Mouse (Mus musculus): Measurements from ENCODE around the gene Rab14. TPM values are rescaled to one million over a fixed set of nuclear protein-coding genes. Genes with fewer than 3 reads are reported as not detected.

Rab14 gene
- total and polyA plus RNA-seq, 2 experiments from 2014 or later, result 65.2 to 495 TPM

DNA sequence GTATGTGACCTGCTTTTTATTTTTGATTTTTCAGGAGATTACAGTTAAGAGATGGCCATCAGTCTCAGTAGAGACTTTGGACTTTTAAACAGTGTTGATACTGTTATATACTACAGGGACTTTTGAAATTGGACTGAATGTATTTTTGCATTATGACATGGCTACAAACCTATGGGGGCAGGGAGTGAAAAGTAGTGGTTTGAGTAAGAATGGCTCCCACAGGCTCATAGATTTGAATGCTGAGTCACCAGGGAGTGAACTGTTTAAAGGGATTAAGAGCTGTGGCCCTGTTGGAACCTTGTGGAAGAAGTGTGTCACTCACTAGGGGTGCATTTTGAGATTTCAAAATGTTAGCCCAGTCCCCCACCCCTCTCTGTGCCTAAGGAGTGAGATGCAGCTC lies 2.8 kb upstream of the Rab14 start:
- DNase-seq (ENCODE audit: low spot score), result no peak
- H3K27ac ChIP-seq, result no peak overlapping the region
- H3K4me3 ChIP-seq (ENCODE audit: low read length), result no peak overlapping the region
- no peaks in the 10 kb centered on the region for H3K36me3 ChIP-seq (ENCODE audit: insufficient read depth, low read length)
- no peaks in the 10 kb centered on the region for H3K9me3 ChIP-seq (ENCODE audit: low read length)
- no peak overlapping the region for H3K4me2 ChIP-seq (ENCODE audit: low read depth, low read length)
- H3K27me3 ChIP-seq (ENCODE audit: insufficient read depth, low read length), result no peaks in the 10 kb centered on the region
- TF ChIP-seq CTCF (IDR thresholded peaks at IDR 0.05; ENCODE audit: low read depth), result no peak
- no peak for ATAC-seq
- H3K4me1 ChIP-seq (ENCODE audit: insufficient read depth, low read length), result peaks cover 9% of the 10 kb centered on the region
- no peak overlapping the region for H3K9ac ChIP-seq (replicated peaks; ENCODE audit: low read length)

DNA sequence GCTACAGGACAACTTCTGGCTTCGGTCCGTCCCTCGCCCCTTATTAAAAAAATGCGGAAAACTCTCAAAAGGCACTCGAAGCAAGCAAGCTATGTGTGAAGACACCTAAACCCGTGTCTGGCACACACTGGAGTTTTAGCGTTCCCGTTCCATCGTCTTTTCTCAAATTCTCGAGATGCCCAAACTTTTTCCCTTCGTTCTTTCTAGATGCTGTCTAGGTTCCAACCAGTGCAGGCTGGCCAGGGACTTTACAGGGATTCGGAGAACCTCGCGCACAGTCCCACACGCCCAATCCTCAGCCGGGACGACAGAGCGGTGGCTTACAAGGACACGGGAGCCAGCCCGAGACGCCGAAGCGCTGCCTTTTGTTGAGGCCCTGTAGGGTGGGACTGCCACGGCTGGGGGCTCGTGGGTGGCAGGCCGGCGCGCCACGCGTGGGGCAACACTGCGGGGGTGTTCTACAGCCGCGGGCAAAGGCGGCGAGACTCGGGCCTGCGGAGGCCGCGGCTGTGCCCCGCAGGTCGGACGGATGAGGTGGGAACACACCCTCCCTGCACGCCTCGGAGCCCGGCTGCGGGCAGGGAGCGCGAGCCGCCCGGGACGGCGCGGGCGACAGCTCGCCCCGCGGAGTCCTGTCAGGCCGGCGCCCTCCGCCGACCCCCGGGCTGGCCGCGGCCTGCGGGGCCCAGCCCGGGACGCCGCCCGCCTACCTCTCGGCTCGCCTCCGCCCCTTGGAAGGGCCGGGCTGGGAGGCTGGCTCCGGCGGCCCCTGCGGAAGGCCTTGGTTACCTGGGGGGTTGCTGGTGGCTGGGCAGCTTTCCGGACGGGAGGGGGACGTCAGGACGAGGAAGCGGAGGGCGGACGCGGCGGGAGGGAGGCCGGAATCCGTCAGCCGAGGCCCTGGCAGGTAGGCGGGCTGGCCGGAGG lies 686 bp downstream of the Rab14 start:
- Histone ChIP-seq H3K4me2 (ENCODE audit: low read depth, low read length) (peak overlapping the region; percentile 89), H3K4me3 (ENCODE audit: low read length) (peak overlapping the region; percentile 100), H3K36me3 (ENCODE audit: insufficient read depth, low read length) (no peaks in the 10 kb centered on the region), H3K9ac (replicated peaks; ENCODE audit: low read length) (peak overlapping the region; percentile 100), H3K9me3 (ENCODE audit: low read length) (no peaks in the 10 kb centered on the region), H3K4me1 (ENCODE audit: insufficient read depth, low read length) (peaks cover 14% of the 10 kb centered on the region), H3K27me3 (ENCODE audit: insufficient read depth, low read length) (no peaks in the 10 kb centered on the region), H3K27ac (peak overlapping the region; percentile 99)
- ATAC-seq (peak; percentile 79), DNase-seq (ENCODE audit: low spot score) (peak; percentile 39)
- under 1% methylated on average over 71 of the region's 90 CpGs for WGBS
- no peak for TF ChIP-seq CTCF (IDR thresholded peaks at IDR 0.05; ENCODE audit: low read depth)

DNA sequence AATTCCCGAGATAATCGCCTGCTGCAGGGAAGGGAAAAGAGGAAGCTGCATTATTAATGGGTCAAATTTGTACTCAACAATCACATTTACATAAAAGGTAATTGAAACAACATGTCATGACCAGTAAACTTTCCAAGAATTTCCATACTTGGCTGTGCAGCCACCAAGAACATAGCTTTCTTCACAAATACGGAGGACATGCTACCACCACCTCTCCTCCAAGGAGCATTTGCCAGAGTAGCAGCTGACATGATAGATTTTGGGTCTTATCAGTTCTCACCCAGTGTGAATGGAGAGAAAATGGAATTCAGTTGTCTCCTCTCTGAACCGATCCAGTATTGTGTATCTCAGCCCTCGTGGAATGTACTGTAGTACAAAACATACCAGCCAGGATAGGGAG lies 1.4 kb downstream of the Rab14 start:
- Histone ChIP-seq H3K36me3 (ENCODE audit: insufficient read depth, low read length) (no peaks in the 10 kb centered on the region), H3K9ac (replicated peaks; ENCODE audit: low read length) (peak overlapping the region; percentile 100), H3K4me2 (ENCODE audit: low read depth, low read length) (peak overlapping the region; percentile 89), H3K27ac (peak overlapping the region; percentile 99; the same call in 1 of the 2 replicates), H3K27me3 (ENCODE audit: insufficient read depth, low read length) (no peaks in the 10 kb centered on the region), H3K9me3 (ENCODE audit: low read length) (no peaks in the 10 kb centered on the region), H3K4me1 (ENCODE audit: insufficient read depth, low read length) (peaks cover 14% of the 10 kb centered on the region), H3K4me3 (ENCODE audit: low read length) (peak overlapping the region; percentile 100)
- WGBS, result 12% methylated on average over 5 of the region's 5 CpGs
- no peak for TF ChIP-seq CTCF (IDR thresholded peaks at IDR 0.05; ENCODE audit: low read depth)
- DNase-seq (ENCODE audit: low spot score), result no peak
- ATAC-seq, result no peak

DNA sequence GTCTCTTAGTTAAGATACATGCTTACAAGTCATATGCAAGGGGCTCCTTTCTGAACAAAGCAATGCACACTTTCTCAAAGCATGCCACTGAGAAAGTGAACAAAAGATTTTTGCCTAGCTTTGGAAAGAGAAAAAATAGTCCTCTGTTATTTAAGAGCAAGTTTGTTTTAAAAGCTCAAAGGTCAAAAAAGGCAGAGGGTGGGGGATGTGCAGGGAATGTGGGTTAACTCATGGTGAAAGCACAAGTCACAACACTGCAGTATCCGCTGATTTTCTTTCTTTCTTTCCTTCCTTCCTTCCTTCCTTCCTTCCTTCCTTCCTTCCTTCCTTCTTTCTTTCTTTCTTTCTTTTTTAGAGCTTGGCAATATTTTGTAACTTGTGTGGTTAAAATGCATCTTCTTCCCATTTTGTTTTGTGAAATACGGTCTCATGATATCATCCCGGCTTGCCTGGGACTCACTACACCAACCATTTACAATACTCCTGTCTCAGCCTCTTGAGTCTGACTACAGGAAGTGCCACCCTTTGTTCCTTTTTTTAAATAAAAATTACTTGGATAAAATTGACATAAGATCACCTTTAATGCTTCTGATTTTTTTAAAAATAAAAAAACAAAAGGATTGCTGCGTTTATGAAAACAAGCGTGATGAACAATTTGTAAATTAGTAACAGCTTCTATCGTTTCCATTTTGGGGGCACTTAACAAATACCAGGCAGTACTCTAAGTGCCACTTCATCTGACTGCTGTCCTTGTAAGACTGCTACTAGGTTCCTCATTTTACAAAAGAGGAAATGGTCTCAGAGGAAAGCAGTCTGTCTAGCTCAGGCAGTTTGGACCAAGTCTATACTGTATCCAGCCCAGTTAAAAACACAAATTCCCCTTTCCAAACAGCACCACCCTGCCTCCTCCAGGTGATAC lies 5.0 kb downstream of the Rab14 start:
- Histone ChIP-seq H3K4me1 (ENCODE audit: insufficient read depth, low read length) (peaks cover 14% of the 10 kb centered on the region), H3K27ac (no peak overlapping the region), H3K9me3 (ENCODE audit: low read length) (no peaks in the 10 kb centered on the region), H3K9ac (replicated peaks; ENCODE audit: low read length) (no peak overlapping the region), H3K4me2 (ENCODE audit: low read depth, low read length) (no peak overlapping the region), H3K27me3 (ENCODE audit: insufficient read depth, low read length) (no peaks in the 10 kb centered on the region), H3K4me3 (ENCODE audit: low read length) (no peak overlapping the region), H3K36me3 (ENCODE audit: insufficient read depth, low read length) (no peaks in the 10 kb centered on the region)
- ATAC-seq (no peak), DNase-seq (ENCODE audit: low spot score) (no peak)
- TF ChIP-seq CTCF (IDR thresholded peaks at IDR 0.05; ENCODE audit: low read depth), result no peak
- WGBS, result 85% methylated on average over 6 of the region's 6 CpGs

DNA sequence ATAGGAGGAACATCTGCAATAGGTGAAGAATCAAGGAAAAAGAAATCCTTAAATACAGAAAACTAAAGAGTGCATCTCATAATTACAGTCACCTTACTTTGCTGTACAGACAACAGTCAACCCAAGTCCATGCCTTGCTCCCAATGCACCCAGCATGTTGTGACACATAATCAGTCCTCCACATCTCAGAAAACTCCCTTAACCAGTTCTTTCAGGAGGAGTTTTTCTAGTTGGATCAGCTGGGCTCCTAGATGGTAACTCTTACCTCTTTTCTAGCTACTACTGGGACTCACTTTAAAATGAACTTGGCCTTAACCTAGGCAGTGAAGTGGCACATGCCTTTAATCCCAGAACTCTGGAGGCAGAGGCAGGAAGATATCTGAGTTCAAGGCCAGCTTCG lies 6.9 kb downstream of the Rab14 start:
- no peak for ATAC-seq
- no peak overlapping the region for H3K27ac ChIP-seq
- 87% methylated on average over 1 of the region's 1 CpGs for WGBS
- no peaks in the 10 kb centered on the region for H3K27me3 ChIP-seq (ENCODE audit: insufficient read depth, low read length)
- H3K9ac ChIP-seq (replicated peaks; ENCODE audit: low read length), result no peak overlapping the region
- H3K9me3 ChIP-seq (ENCODE audit: low read length), result no peaks in the 10 kb centered on the region
- H3K4me1 ChIP-seq (ENCODE audit: insufficient read depth, low read length), result peaks cover 5% of the 10 kb centered on the region
- H3K36me3 ChIP-seq (ENCODE audit: insufficient read depth, low read length), result peaks cover 7% of the 10 kb centered on the region; the same call in 1 of the 2 replicates
- H3K4me2 ChIP-seq (ENCODE audit: low read depth, low read length), result no peak overlapping the region
- TF ChIP-seq CTCF (IDR thresholded peaks at IDR 0.05; ENCODE audit: low read depth), result no peak
- H3K4me3 ChIP-seq (ENCODE audit: low read length), result no peak overlapping the region
- no peak for DNase-seq (ENCODE audit: low spot score)

DNA sequence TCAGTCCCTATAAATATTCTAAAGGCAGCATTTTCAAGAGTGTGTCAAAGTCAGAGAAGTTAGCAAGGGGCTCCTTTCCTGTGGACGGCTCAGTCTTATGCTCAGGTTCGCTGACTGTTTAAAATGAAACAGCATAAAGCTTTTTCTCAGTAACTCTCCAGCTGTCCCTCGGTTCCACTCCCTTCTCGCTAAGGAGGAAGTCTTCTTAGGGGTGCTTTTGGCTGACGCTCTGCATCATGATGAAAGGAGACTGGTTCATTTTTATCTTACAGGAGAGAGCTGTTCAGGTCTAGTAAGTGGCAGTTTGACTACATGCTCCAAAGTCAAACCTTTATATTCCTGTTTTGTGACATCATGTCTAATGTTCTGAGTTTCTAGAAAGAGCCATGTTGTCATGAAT lies 12.0 kb downstream of the Rab14 start:
- no peaks in the 10 kb centered on the region for H3K9me3 ChIP-seq (ENCODE audit: low read length)

More for the DNA sequence above, 12.0 kb downstream of the Rab14 start:
- ATAC-seq, result no peak
- WGBS, result 86% methylated on average over 5 of the region's 5 CpGs
- Histone ChIP-seq H3K4me2 (ENCODE audit: low read depth, low read length) (no peak overlapping the region), H3K27me3 (ENCODE audit: insufficient read depth, low read length) (no peaks in the 10 kb centered on the region), H3K4me3 (ENCODE audit: low read length) (no peak overlapping the region), H3K27ac (no peak overlapping the region), H3K36me3 (ENCODE audit: insufficient read depth, low read length) (peaks cover 23% of the 10 kb centered on the region; the same call in 1 of the 2 replicates), H3K9ac (replicated peaks; ENCODE audit: low read length) (no peak overlapping the region), H3K4me1 (ENCODE audit: insufficient read depth, low read length) (no peaks in the 10 kb centered on the region)
- DNase-seq (ENCODE audit: low spot score), result no peak
- TF ChIP-seq CTCF (IDR thresholded peaks at IDR 0.05; ENCODE audit: low read depth), result no peak

All from hindbrain, postnatal 0 days (tissue).